Mouse (Mus musculus) adrenal gland, postnatal 25 days (tissue): ENCODE data around the gene Macf1. TPM values are rescaled to one million over a fixed set of nuclear protein-coding genes. Genes with fewer than 3 reads are reported as not detected.
"Not testable (repeated sequence)": the region's sequence is repeated elsewhere in the genome, so short reads cannot be mapped to it uniquely, and the experiment has no call there.

ENCODE experiments used
- DNase-seq: peaks from one replicate; pipeline ENCODE4 v3.0.0; 2021; ENCODE audit warnings: mixed read lengths
- total RNA-seq: library from RNA; stranded (reverse); gene quantifications from 2 replicates; pipeline ENCODE4 v1.2.3, GENCODE M21; 2021

Macf1 gene
- total RNA-seq, 1 experiment from 2014 or later, result 187 TPM

GRCm38 (mm10) chr4:123446221-123446620, 237.9 kb downstream of the Macf1 start:
- DNase-seq, result not testable (repeated sequence)

DNA sequence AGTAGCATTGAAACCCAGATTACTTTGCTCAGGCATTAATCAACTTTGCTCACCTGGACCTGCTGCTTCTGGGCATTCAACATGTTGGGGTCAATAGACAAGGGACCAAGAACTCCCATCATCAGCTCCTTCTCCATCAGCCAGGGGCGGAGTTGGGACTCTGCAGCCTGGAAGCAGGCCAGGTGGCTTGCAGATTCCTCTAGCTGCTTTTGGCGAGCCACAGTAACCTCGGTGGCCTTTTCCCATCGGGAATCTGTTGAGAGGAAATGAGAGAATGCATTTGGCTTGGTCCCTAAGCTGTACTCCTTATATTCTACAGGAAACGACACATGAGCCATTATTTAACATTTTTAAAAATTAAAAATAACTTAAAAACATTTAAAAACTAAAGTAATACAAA, 245.7 kb downstream of the Macf1 start:
- peak; percentile 38 for DNase-seq

- no peak for DNase-seq
Measured at GRCm38 (mm10) chr4:123433171-123433570, 251.0 kb downstream of the Macf1 start.

DNA sequence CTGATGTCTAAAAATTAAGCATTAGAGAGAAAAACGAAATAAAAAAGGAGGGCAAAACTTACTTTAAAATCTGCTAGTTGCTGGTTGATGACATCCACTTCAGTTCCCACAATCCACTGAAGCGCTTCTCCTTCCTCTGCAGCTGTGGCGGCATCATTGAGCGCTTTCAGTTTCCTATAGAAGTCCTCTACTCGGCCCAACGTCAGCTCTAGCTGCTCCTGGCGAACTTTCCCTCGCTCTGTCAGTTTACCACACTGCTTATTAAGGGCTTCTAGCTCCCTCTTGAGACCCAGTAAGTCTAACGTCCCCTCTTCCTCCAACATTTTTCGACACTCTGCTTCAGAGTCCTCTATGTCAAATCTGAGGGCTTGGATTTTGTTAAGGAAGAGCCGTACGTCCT, 252.2 kb downstream of the Macf1 start:
- DNase-seq, result no peak

DNA sequence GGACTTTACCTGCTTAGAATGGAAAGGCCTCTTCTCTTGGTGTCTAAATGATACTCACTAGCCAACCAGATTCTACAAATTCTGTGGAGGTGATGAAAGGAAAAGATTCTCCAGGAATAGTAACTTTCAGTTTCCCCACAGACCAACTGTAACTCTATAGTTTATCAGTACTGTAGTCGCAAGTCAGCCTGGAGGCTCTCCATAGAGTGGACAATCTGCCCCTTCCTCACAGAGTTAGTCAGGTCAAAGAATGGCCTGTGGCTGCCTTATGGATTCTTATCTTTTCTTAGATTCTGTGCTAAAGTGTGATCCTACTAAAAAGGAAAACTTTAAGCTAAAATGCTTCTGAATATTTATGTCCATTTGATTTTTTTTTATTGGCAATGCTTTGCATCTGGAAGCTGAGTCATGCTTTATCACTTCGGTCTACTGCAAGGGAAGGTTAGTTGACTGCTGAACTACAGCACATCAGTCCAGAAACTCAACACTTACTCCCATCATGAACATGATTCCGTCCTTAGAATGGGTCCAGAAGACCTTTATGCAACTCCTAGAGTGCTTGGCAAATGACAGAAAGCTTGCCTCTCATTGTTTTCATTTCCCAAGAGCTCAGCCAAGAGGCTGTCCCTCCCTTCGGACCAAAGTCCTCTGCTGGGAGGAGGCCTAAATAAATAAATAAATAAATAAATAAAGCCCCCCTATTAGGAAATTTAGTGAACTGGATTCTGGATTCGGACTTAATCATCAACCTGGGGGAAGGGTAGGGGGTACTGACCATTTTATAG, 256.1 kb downstream of the Macf1 start:
- DNase-seq, result no peak

DNA sequence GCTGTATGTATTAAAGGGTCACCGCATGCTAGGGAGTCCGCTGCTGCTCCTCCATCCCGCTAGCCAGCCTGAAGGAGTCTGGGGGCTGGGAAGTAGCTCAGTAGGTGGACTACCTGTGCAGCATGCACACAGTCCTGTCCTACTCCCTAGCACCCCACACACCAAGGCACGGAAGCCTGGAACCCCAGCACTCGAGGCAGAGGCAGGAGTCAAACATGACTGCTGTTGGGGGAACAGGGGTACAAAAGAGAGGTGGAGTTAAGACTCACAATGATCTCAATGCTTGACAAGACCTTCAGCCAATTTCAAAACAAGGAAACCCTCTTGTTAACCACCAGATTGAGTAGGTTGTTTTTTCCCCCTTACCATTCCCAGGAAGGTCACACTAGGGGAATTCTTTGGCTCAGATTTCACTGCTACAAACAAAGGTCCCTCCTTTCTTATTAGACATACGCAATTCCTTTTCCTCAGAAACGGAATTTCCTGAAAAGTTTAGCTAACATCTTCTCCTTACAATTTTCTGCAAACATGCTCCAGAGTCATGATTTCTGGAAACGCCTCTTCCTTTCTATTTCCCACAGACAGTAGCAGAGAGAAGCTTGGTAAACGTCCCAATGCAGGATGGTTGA, 256.8 kb downstream of the Macf1 start:
- DNase-seq, result no peak

GRCm38 (mm10) chr4:123426429-123427080, 257.6 kb downstream of the Macf1 start:
- DNase-seq, result no peak

- no peak for DNase-seq
Measured at GRCm38 (mm10) chr4:123425672-123426272, 258.4 kb downstream of the Macf1 start.

- no peak for DNase-seq
Measured at GRCm38 (mm10) chr4:123424050-123424449, 260.1 kb downstream of the Macf1 start.

GRCm38 (mm10) chr4:123422828-123423227, 261.3 kb downstream of the Macf1 start:
- DNase-seq, result no peak

DNA sequence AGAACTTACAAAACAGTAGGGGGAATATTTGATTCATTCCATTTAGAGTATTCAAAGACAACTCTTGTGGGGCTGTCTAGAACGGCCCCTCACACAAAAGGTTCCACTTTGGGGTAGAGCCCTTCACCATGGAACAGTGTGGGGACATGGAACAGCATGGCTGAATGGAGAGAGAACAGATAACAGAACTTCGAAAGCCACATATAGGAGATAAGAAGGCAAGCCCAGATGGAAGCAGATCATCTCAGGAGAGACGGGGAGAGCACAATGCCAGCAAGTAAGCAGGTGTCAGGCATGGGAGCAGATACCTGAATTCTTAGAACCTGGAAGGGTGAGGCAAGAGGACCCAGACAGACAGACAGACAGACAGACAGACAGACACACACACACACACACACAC, 266.1 kb downstream of the Macf1 start:
- DNase-seq, result no peak

DNA sequence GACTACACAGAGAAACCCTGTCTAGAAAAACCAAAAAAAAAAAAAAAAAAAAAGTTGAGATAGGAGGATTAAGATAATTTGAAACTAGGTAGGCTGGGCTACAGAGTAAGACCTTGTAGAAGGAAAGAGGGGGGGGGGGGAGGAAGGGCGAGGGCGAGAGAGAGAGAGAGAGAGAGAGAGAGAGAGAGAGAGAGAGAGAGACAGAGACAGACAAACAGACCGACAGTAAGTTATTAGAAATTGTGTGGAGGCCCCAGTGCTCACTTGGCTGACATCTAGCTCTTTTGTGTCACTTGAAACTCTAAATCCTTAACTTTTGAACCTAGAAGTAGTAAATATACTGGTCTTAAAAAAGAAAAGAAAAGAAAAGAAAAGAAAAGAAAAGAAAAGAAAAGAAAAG, 266.7 kb downstream of the Macf1 start:
- DNase-seq, result no peak

DNA sequence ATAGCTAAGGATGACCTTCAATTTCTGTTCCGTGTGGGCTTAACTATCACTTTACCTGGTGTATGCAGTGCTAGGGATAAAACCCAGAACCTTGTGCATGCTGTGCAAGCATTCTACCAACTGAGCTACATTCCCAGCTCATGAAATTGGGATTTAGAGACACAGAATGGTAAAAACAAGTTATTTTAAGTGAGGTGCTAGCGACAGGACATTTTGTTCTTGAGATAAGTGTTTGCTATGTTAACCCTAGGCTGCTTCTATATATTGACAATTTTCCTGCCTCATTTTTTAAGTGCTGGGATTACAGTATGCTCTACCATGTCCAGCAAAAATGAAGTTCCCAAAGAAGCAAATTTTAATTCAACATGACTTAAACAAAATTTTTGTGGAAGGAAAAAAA, 267.3 kb downstream of the Macf1 start:
- no peak for DNase-seq

DNA sequence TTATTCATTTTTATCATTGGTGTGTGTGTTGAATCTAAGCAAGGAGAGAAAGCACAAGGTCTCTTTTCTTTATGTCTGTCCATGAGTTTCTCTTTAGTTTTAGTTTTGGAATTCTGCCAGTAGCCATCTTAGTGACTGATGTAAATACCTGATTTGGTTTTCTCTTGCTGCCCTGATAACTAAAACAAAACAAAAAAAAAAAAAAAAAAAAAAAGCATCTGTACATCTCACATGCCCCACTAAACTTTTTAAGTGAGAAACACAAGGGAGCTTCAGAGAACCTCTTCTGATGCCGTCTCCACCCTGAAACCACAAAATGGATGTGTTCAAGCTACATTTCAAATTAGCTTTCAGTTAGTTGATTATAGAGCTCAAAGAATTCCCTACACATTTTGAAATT, 268.6 kb downstream of the Macf1 start:
- no peak for DNase-seq

DNA sequence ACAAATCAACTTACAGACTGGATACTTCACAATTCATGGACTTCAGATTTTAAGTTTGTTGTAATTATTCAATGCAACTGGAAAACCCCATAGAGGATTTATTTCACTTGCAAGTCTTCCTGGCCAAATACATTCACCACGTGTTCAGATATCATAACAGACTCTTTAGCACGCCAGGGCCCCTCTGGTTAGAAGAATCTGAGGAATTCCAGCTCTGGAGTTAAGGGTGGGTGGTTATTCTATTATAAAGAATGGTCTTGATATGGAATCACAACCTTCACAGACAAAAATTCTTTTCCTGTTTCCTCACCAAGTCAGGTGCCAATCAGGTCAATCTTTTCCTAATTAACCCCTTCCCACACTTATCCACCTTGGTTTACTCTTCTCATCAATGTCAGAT, 270.3 kb downstream of the Macf1 start:
- DNase-seq, result no peak

DNA sequence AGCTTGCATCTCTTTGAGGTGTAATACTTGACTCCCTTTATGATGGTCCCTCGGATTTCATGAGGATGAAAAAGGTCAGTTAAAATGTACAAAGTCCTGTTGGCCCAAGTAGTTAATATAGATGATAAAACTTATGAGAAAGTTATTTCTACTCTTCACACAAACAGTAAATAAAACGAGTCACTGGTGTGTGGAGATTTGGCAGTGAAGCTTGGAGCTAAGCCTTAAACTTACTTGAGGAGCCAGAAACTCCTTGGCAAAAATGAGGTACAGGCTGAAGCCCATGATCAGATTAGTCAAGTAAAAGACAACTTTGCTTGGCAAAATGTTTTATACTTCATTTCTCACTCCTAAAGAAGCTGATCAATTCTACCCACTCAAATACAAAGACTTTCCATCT, 271.2 kb downstream of the Macf1 start:
- DNase-seq, result no peak

DNA sequence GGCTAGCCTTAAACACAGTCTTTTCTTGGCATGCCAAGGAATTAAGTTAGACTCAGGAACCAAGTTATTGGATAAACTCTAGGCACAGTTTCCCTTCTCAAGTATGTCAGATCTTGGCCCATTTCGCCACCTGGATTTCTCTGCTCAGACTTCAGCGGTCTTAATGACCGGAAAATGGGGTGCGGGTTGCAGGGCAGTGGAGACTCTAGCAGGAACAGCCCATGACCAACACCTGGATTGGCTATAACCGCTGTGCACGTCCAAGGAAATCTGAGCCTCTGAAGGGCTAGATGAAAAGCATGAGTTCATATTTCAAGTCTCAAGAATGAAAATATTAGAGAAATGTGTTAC, 271.7 kb downstream of the Macf1 start:
- no peak for DNase-seq

DNA sequence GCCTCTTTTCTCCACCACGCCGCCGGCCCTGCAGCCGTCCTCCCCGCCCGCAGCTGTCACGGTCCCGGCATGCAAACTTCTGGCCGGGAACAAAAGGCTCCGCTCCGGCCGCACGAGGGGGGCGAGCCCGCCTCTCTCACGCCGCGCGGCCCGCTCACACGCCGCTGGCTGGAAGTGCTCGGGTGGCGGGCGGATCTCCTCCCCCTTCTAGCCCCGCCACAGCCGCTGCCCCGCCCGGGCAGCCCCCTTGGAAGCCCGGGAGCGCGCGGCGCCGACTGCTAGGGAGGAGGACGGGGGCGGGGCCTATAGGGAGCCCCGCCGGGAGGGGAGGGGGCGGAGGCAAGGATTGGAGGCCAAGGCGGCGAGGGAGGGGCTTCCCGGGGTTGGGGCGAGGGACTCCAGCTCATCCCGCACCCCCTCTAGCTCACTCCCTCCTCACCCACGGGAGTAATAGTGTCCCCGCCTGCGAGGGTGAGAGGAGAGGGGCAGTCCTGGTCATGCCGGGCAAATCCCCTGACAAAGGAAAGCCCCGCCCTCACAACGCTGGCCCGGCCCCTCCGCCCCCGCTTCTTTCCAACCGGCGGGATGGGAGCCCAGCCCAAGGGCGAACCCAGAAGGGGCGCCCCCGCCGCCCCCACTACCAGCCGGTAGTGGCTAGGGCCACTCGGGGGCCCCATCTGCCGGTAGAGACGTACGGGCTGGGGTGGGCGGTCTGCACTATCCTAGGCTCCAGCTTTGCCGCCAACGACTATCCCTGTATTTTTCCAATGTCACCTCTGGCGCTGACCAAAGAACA, 272.2 kb downstream of the Macf1 start:
- DNase-seq, result peak; percentile 93

- DNase-seq, result peak; percentile 55
Measured at GRCm38 (mm10) chr4:123411006-123411731, 273.0 kb downstream of the Macf1 start.

DNA sequence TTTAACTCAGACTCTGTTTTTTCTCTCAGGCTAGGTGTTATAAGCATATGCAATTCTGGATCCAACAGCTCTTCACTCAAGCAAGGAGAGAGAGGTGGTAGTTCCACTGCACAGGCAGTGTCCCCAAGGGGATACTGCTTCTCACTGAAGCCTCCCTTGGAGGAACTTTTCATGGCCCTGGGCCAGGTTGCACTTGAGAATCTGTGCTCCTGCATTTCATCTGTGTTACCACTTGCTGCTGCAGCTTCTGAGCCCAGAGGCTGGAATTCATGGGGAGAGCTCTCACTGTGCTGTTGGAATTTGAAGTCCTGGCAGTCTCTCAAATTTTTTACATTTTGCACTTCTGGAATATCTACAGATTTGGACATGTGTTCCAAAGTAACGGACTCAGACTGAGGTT, 274.4 kb downstream of the Macf1 start:
- no peak for DNase-seq

DNA sequence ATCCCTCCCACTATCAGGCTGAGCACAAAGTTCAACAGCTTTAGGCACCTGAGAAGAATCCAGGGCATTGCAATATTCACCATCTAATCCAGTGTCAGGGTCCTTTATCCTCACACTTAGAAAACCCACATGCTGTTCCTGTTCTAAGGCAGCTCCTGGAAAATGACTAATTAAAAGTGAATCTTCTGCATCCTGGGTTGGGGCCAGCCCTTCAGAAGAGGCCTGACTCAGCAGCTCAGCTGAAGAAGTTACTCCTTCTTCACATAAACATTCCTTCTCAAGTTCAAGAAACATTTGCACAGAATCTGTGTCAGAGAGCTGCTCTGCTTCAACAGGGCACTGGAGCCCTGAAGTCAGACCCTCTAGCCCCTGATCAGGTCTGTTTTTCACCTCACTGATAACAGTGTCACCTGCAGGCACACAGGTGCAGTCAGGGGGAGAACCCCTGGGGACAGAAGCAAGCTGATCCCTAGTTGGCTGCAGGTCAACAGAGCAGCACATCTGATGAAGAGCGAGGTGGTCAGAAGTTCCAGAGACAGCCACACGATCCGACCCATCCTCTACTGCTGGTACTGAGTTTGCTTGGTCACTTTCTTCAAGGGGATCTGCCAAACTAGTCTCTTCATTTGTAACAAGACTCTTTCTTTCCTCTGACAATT, 275.0 kb downstream of the Macf1 start:
- no peak for DNase-seq
